Mouse (Mus musculus) hindbrain, postnatal 0 days (tissue): ENCODE measurements at regions not wholly inside any gene's neighbourhood (a gene's known extent, or its start where the extent isn't known, plus 50 kb on each side); places are given as distances from the start of the nearest gene placed in this dataset.
A peak's percentile ranks its signal among the peaks of the same experiment; 100 is the strongest.

Source experiments
- ATAC-seq: fragments of 200-750 bp; cut with Nextera tagmentation; 2 replicates; pipeline ENCODE4 v1.8.0; 2017; ENCODE audit warnings: mild to moderate bottlenecking, moderate TSS enrichment, moderate library complexity
- DNase-seq: peaks from one replicate; pipeline ENCODE4 v3.0.0-alpha.2; 2015; ENCODE audit warnings: low spot score
- H3K27ac ChIP-seq: fragments of 300-500 bp; sonication (generic); 2 replicates; pipeline ENCODE4 v1.5.1; 2014; ENCODE audit warnings: mild to moderate bottlenecking
- H3K27me3 ChIP-seq: fragments of 300-500 bp; sonication (generic); 2 replicates; pipeline ENCODE4 v1.6.1; 2014; ENCODE audit warnings: low read length, mixed read lengths; ENCODE audit not compliant: insufficient read depth
- H3K36me3 ChIP-seq: fragments of 300-500 bp; sonication (generic); 2 replicates; pipeline ENCODE4 v1.6.1; 2014; ENCODE audit warnings: low read length, mixed read lengths; ENCODE audit not compliant: insufficient read depth
- H3K4me1 ChIP-seq: fragments of 300-500 bp; sonication (generic); 2 replicates; pipeline ENCODE4 v1.6.1; 2014; ENCODE audit warnings: antibody characterized with exemption, low read length, mixed read lengths; ENCODE audit not compliant: insufficient read depth
- H3K4me2 ChIP-seq: fragments of 300-500 bp; sonication (generic); 2 replicates; pipeline ENCODE4 v1.6.1; 2014; ENCODE audit warnings: low read depth, mild to moderate bottlenecking, low read length, moderate library complexity, mixed read lengths
- H3K4me3 ChIP-seq: fragments of 300-500 bp; sonication (generic); 2 replicates; pipeline ENCODE4 v1.5.1; 2014; ENCODE audit warnings: low read length
- H3K9ac ChIP-seq: fragments of 300-500 bp; sonication (generic); replicated peaks from 2 replicates; pipeline ENCODE4 v1.6.1; 2014; ENCODE audit warnings: mild to moderate bottlenecking, low read length, moderate library complexity, mixed read lengths
- H3K9me3 ChIP-seq: fragments of 300-500 bp; sonication (generic); 2 replicates; pipeline ENCODE4 v1.6.1; 2016; ENCODE audit warnings: low read length, mixed read lengths
- CTCF ChIP-seq: IDR thresholded peaks from 2 replicates; pipeline ENCODE4 v1.5.1; 2016; ENCODE audit warnings: antibody characterized with exemption, control low read depth, low read depth
- WGBS: fragments of 180-500 bp; shearing (Covaris S2); extraction: QIAGEN DNeasy Blood & Tissue Kit; methylation state at CpG from one replicate; pipeline ENCODE4 v1.1.7; 2014; 5-methylcytosine and 5-hydroxymethylcytosine counted together

DNA sequence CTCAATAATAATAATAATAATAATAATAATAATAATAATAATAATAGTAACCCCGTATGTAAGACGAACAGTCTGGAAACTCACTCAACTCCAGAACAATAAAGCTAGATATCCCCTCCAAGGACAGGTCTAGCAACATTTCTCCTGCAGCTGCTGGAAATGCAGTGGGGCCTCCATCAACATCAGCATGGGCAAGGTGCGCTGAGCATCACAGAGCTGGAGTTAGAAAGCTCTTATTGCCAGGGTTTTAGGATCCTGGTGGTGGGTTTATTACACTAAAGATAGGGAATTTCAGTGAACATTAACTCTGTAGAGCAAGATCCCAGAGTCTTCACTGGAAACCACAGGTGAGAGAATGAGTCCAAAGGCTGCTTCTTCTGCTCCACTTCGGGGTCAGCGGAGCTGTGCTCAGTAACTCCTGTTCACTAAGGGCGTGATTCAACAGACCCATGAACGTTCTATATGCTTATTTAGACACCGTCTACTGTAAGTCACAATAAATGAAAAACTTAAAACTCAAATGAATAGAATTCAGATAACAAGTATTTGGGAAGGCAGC, 64.6 kb upstream of the Ube2e1 start:
- no peaks in the 10 kb centered on the region for H3K36me3 ChIP-seq
- no peak overlapping the region for H3K4me2 ChIP-seq
- H3K27ac ChIP-seq: no peak overlapping the region
- TF ChIP-seq CTCF: no peak
- 91% methylated on average over 8 of the region's 8 CpGs for WGBS
- DNase-seq (no peak), ATAC-seq (no peak)
- H3K4me1 ChIP-seq: no peaks in the 10 kb centered on the region
- no peaks in the 10 kb centered on the region for H3K27me3 ChIP-seq
- H3K9ac ChIP-seq: no peak overlapping the region
- H3K4me3 ChIP-seq: no peak overlapping the region
- no peaks in the 10 kb centered on the region for H3K9me3 ChIP-seq

GRCm38 (mm10) chr14:18394071-18394745, 62.5 kb upstream of the Ube2e1 start:
- H3K9me3 ChIP-seq: no peaks in the 10 kb centered on the region
- H3K4me3 ChIP-seq: no peak overlapping the region
- no peak overlapping the region for H3K4me2 ChIP-seq
- no peak overlapping the region for H3K27ac ChIP-seq
- 92% methylated on average over 3 of the region's 3 CpGs for WGBS
- no peaks in the 10 kb centered on the region for H3K36me3 ChIP-seq
- no peak overlapping the region for H3K9ac ChIP-seq
- no peak for ATAC-seq
- no peaks in the 10 kb centered on the region for H3K27me3 ChIP-seq
- no peaks in the 10 kb centered on the region for H3K4me1 ChIP-seq
- no peak for DNase-seq
- TF ChIP-seq CTCF: no peak

- Histone ChIP-seq H3K9me3 (no peaks in the 10 kb centered on the region), H3K9ac (no peak overlapping the region), H3K4me3 (no peak overlapping the region), H3K4me2 (no peak overlapping the region), H3K36me3 (no peaks in the 10 kb centered on the region), H3K4me1 (no peaks in the 10 kb centered on the region), H3K27ac (no peak overlapping the region), H3K27me3 (no peaks in the 10 kb centered on the region)
- no peak for DNase-seq
- 86% methylated on average over 3 of the region's 3 CpGs for WGBS
- TF ChIP-seq CTCF: no peak
- no peak for ATAC-seq
These were observed 60.3 kb upstream of the Ube2e1 start for GRCm38 (mm10) chr14:18391824-18392486.

DNA sequence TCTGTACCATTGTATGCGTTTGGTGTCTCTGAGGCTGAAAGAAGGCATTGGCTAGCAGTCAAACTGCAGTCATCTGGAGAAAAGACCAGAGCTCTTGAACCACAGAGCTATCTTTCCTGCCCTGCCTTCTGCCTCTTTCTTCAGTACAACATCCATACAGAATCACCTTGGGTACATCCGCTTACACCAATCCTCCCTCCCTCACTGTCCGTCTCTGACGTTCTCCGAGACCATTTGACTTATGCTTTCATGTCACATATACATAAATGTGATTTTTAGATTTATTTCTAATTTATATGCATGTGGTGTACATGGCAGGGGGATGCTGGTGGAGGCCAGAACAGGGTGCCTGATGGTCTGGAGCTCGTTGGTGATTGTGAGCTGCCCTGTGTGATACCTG, 57.7 kb upstream of the Ube2e1 start:
- 87% methylated on average over 6 of the region's 6 CpGs for WGBS
- no peak for ATAC-seq
- H3K4me1 ChIP-seq: no peaks in the 10 kb centered on the region

GRCm38 (mm10) chr14:18385953-18386668, 54.5 kb upstream of the Ube2e1 start:
- H3K36me3 ChIP-seq: no peaks in the 10 kb centered on the region
- DNase-seq (peak; percentile 32), ATAC-seq (peak; percentile 70)
- H3K9ac ChIP-seq: no peak overlapping the region
- no peak overlapping the region for H3K4me3 ChIP-seq
- no peaks in the 10 kb centered on the region for H3K9me3 ChIP-seq
- no peak overlapping the region for H3K4me2 ChIP-seq
- no peaks in the 10 kb centered on the region for H3K4me1 ChIP-seq
- H3K27ac ChIP-seq: no peak overlapping the region
- no peak for TF ChIP-seq CTCF
- WGBS: 63% methylated on average over 6 of the region's 6 CpGs
- no peaks in the 10 kb centered on the region for H3K27me3 ChIP-seq

More for the DNA sequence above, 57.7 kb upstream of the Ube2e1 start:
- Histone ChIP-seq H3K9me3 (no peaks in the 10 kb centered on the region), H3K27ac (no peak overlapping the region), H3K9ac (no peak overlapping the region), H3K4me3 (no peak overlapping the region), H3K27me3 (no peaks in the 10 kb centered on the region), H3K4me2 (no peak overlapping the region), H3K36me3 (no peaks in the 10 kb centered on the region)
- no peak for TF ChIP-seq CTCF
- no peak for DNase-seq
